8 mouse cellular contexts compared by ENCODE assay signal in genomic region chr4:129125736-129126451, GRCm38 (mm10). TPM values are rescaled to one million over a fixed set of nuclear protein-coding genes. Genes with fewer than 3 reads are reported as not detected.
DNase-seq lines count a peak whose midpoint lies in the region; ATAC-seq lines count a peak whose summit lies in the region.

No protein-coding gene starts in this region.

- no peak overlapping the region; the same call in 1 of the 2 replicates for H3K9ac ChIP-seq in kidney, embryonic 16.5 days (replicated peaks; ENCODE audit: low read length)
- H3K9ac ChIP-seq in forebrain, embryonic 13.5 days, result 0 out of 2 replicates have a peak overlapping the region, but pooled peaks have one; percentile 27
- 0 out of 2 replicates have a peak overlapping the region, but pooled peaks have one; percentile 27 for H3K9ac ChIP-seq in hindbrain, embryonic 16.5 days (ENCODE audit: low read depth, low read length)

- DNase-seq in kidney, adult 18-20 months, result no peak
- DNase-seq in lung, postnatal 14 days, result peak; percentile 35
- no peak for DNase-seq in left cerebral cortex, adult 11 months (ENCODE audit: low spot score)
- no peak for DNase-seq in natural killer cell, adult 2 months (ENCODE audit: low spot score in 2 of 2)
- DNase-seq in right cerebral cortex, adult 18-20 months, result no peak

- H3K27me3 ChIP-seq in kidney, embryonic 16.5 days (ENCODE audit: insufficient read depth, low read length), result peaks cover 20% of the 10 kb centered on the region
- H3K27me3 ChIP-seq in forebrain, embryonic 13.5 days, result peaks cover 39% of the 10 kb centered on the region
- peaks cover 6% of the 10 kb centered on the region for H3K27me3 ChIP-seq in hindbrain, embryonic 16.5 days (replicated peaks; ENCODE audit: control insufficient read depth, insufficient read depth, low read length)

- H3K27ac ChIP-seq in kidney, embryonic 16.5 days (ENCODE audit: low read length), result no peak overlapping the region
- no peak overlapping the region for H3K27ac ChIP-seq in forebrain, embryonic 13.5 days
- peak overlapping the region; percentile 72 for H3K27ac ChIP-seq in hindbrain, embryonic 16.5 days (ENCODE audit: low read depth, low read length)

- H3K9me3 ChIP-seq in kidney, embryonic 16.5 days (ENCODE audit: low read length), result no peaks in the 10 kb centered on the region
- no peaks in the 10 kb centered on the region for H3K9me3 ChIP-seq in forebrain, embryonic 13.5 days (replicated peaks)
- no peaks in the 10 kb centered on the region for H3K9me3 ChIP-seq in hindbrain, embryonic 16.5 days (ENCODE audit: control insufficient read depth, low read length)

- H3K4me3 ChIP-seq in kidney, embryonic 16.5 days (ENCODE audit: low read length), result peak overlapping the region; percentile 12; the same call in 1 of the 2 replicates
- H3K4me3 ChIP-seq in forebrain, embryonic 13.5 days, result peak overlapping the region; percentile 24
- peak overlapping the region; percentile 19 for H3K4me3 ChIP-seq in hindbrain, embryonic 16.5 days (ENCODE audit: low read length)

- peaks cover 40% of the 10 kb centered on the region for H3K4me1 ChIP-seq in kidney, embryonic 16.5 days (ENCODE audit: insufficient read depth, low read length)
- peaks cover 54% of the 10 kb centered on the region for H3K4me1 ChIP-seq in forebrain, embryonic 13.5 days
- H3K4me1 ChIP-seq in hindbrain, embryonic 16.5 days (ENCODE audit: control insufficient read depth, insufficient read depth, low read depth, low read length), result peaks cover 44% of the 10 kb centered on the region

- ATAC-seq in kidney, embryonic 16.5 days (ENCODE audit: low FRiP score, low TSS enrichment), result no peak
- no peak for ATAC-seq in forebrain, embryonic 13.5 days
- ATAC-seq in hindbrain, embryonic 16.5 days, result peak; percentile 11; the same call in 1 of the 2 replicates

- peak overlapping the region; percentile 38 for H3K4me2 ChIP-seq in kidney, embryonic 16.5 days (replicated peaks; ENCODE audit: low read depth, low read length)
- peak overlapping the region; percentile 54 for H3K4me2 ChIP-seq in forebrain, embryonic 13.5 days
- peak overlapping the region; percentile 49 for H3K4me2 ChIP-seq in hindbrain, embryonic 16.5 days (ENCODE audit: low read length)

- no peaks in the 10 kb centered on the region for H3K36me3 ChIP-seq in kidney, embryonic 16.5 days (ENCODE audit: insufficient read depth, low read length)
- H3K36me3 ChIP-seq in forebrain, embryonic 13.5 days (ENCODE audit: poor library complexity, severe bottlenecking), result no peaks in the 10 kb centered on the region
- H3K36me3 ChIP-seq in hindbrain, embryonic 16.5 days (ENCODE audit: control insufficient read depth, insufficient read depth, low read length), result no peaks in the 10 kb centered on the region

- WGBS in kidney, embryonic 16.5 days, result 22% methylated on average over 19 of the region's 19 CpGs
- WGBS in forebrain, embryonic 13.5 days, result 7% methylated on average over 19 of the region's 19 CpGs
- WGBS in hindbrain, embryonic 16.5 days, result 11% methylated on average over 19 of the region's 19 CpGs

RNA-seq across cellular contexts. Expression of gene Hpca, which starts 4.1 kb away (rescaled TPM):
- 1.6 and 2.2 TPM in 2 replicates for polyA plus RNA-seq in kidney, embryonic 16.5 days (2015; fragmentation: Nextera tagmentation; extraction: Ambion mirVana)
- 19.6 and 20.4 TPM in 2 replicates for polyA plus RNA-seq in forebrain, embryonic 13.5 days (2015; fragmentation: Nextera tagmentation; extraction: Ambion mirVana)
- polyA plus RNA-seq in hindbrain, embryonic 16.5 days (2015; fragmentation: Nextera tagmentation; extraction: Ambion mirVana), result 168 and 199 TPM in 2 replicates

RNA-seq across cellular contexts. Expression of gene Fndc5, which starts 10.9 kb away (rescaled TPM):
- polyA plus RNA-seq in kidney, embryonic 16.5 days (2015; fragmentation: Nextera tagmentation; extraction: Ambion mirVana), result 3.0 and 3.4 TPM in 2 replicates
- 0.93 and 1.1 TPM in 2 replicates for polyA plus RNA-seq in forebrain, embryonic 13.5 days (2015; fragmentation: Nextera tagmentation; extraction: Ambion mirVana)
- 10.7 and 11.6 TPM in 2 replicates for polyA plus RNA-seq in hindbrain, embryonic 16.5 days (2015; fragmentation: Nextera tagmentation; extraction: Ambion mirVana)

RNA-seq across cellular contexts. Expression of gene Tmem54, which starts 20.5 kb away (rescaled TPM):
- 11.5 and 14.5 TPM in 2 replicates for polyA plus RNA-seq in kidney, embryonic 16.5 days (2015; fragmentation: Nextera tagmentation; extraction: Ambion mirVana)
- polyA plus RNA-seq in forebrain, embryonic 13.5 days (2015; fragmentation: Nextera tagmentation; extraction: Ambion mirVana), result not detected in 2 replicates
- polyA plus RNA-seq in hindbrain, embryonic 16.5 days (2015; fragmentation: Nextera tagmentation; extraction: Ambion mirVana), result 0.16 and 0.20 TPM in 2 replicates

Comparison
In these comparisons a context has a peak if more than half of its experiments do, and no peak if none do; other contexts are left out.
1. RNA of gene Tmem54, which starts 20.5 kb away (polyA plus RNA-seq): 11.5 to 14.5 TPM in kidney, embryonic 16.5 days; 0.16 to 0.20 TPM in hindbrain, embryonic 16.5 days and not detected in forebrain, embryonic 13.5 days; every median in the first group is over 10 times any median in the second.
2. Peak in every context shown above with its lines, with median percentiles within 50 percentile points of each other: H3K4me2 ChIP-seq and H3K4me3 ChIP-seq.